Mouse (Mus musculus): Measurements from ENCODE around the gene Zfp568. TPM values are rescaled to one million over a fixed set of nuclear protein-coding genes. Genes with fewer than 3 reads are reported as not detected.

Zfp568 gene
- polyA plus RNA-seq, 1 experiment = 4.4 TPM

DNA sequence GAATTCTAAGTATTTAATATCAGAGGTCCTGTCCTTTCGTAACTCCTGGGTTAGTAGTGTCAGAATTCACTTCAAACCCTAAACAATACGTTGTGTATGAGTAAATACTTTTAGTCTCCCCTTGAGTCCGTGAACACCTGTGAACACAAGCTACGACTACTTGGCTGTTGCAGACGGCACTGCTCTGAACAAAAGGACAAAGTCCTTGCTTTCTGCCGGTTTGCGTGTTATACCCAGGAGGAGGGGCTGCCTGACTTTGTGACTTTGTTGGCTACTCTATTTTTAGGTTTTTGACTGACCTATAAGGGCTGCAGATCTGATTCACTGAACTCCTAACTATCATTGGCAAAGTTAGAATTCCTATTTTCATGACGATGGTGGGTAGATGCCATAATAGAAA, 2.3 kb downstream of the Zfp568 start:
- DNase-seq = no peak
- H3K4me3 ChIP-seq (ENCODE audit: control insufficient read depth, insufficient read depth, low read length) = no peak overlapping the region
- no peaks in the 10 kb centered on the region for H3K27me3 ChIP-seq (ENCODE audit: control insufficient read depth, insufficient read depth, low read length)
- WGBS = 95% methylated on average over 8 of the region's 8 CpGs
- no peak for TF ChIP-seq CTCF (IDR thresholded peaks at IDR 0.05; ENCODE audit: borderline replicate concordance, control insufficient read depth, extremely low read depth, insufficient read depth, low read length, poor library complexity)
- no peak for TF ChIP-seq POLR2A (IDR thresholded peaks at IDR 0.05; ENCODE audit: control insufficient read depth, extremely low read depth, insufficient read depth, low read length, poor library complexity)
- H3K36me3 ChIP-seq (ENCODE audit: control insufficient read depth, insufficient read depth, low read length) = no peaks in the 10 kb centered on the region
- H3K4me1 ChIP-seq (replicated peaks; ENCODE audit: control insufficient read depth, insufficient read depth, low read length) = peaks cover 7% of the 10 kb centered on the region; the same call in 1 of the 2 replicates
- no peak overlapping the region for H3K27ac ChIP-seq (ENCODE audit: control insufficient read depth, insufficient read depth, low read length)

DNA sequence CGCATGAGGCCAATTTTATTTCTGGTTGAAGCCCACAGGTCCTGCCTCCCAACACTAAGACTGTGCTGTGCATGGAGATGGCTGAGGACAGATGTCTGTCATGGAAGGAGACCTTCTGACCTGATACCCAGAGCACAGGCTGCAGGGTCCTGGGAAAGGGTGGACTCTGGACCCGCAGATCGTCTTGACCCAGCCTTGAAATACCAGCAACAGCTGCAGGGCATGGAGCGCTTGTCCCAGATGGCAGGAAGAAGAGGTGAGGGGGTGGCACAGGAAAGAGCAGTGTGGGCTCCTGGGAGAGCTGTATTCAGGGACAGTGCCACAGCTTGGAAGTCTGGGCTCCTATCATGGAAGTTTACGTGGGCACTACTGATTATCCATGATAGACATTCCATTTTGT, 3.8 kb downstream of the Zfp568 start:
- Histone ChIP-seq H3K4me1 (replicated peaks; ENCODE audit: control insufficient read depth, insufficient read depth, low read length) (peaks cover 7% of the 10 kb centered on the region; the same call in 1 of the 2 replicates), H3K27me3 (ENCODE audit: control insufficient read depth, insufficient read depth, low read length) (no peaks in the 10 kb centered on the region), H3K36me3 (ENCODE audit: control insufficient read depth, insufficient read depth, low read length) (no peaks in the 10 kb centered on the region), H3K4me3 (ENCODE audit: control insufficient read depth, insufficient read depth, low read length) (no peak overlapping the region), H3K27ac (ENCODE audit: control insufficient read depth, insufficient read depth, low read length) (no peak overlapping the region)
- TF ChIP-seq CTCF (IDR thresholded peaks at IDR 0.05; ENCODE audit: borderline replicate concordance, control insufficient read depth, extremely low read depth, insufficient read depth, low read length, poor library complexity) = no peak
- no peak for TF ChIP-seq POLR2A (IDR thresholded peaks at IDR 0.05; ENCODE audit: control insufficient read depth, extremely low read depth, insufficient read depth, low read length, poor library complexity)
- WGBS = 96% methylated on average over 5 of the region's 5 CpGs
- DNase-seq = no peak

DNA sequence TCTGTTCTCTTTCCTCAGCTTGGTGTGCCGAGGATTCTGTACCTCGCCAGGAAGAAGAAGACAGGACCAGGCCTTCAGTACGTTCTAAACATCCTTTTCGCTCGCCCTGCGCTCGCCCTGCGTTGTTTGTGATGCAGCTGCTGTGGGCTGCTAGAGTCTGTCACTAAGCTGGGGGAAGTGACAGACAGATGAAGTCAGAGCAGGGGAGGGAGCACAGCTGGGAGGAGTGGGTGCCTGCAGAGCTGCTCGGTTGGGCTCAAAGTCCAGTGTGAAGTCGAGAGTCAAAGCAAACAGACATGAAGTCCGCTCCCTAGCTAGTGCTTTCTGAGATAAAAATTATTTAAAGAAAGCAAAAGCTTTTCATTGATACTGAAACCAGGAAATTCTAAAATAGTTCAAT, 5.3 kb downstream of the Zfp568 start:
- TF ChIP-seq CTCF (IDR thresholded peaks at IDR 0.05; ENCODE audit: borderline replicate concordance, control insufficient read depth, extremely low read depth, insufficient read depth, low read length, poor library complexity) (no peak), POLR2A (IDR thresholded peaks at IDR 0.05; ENCODE audit: control insufficient read depth, extremely low read depth, insufficient read depth, low read length, poor library complexity) (no peak)
- no peak for DNase-seq
- 95% methylated on average over 11 of the region's 11 CpGs for WGBS
- H3K4me3 ChIP-seq (ENCODE audit: control insufficient read depth, insufficient read depth, low read length) = no peak overlapping the region
- H3K27ac ChIP-seq (ENCODE audit: control insufficient read depth, insufficient read depth, low read length) = no peak overlapping the region
- no peaks in the 10 kb centered on the region for H3K27me3 ChIP-seq (ENCODE audit: control insufficient read depth, insufficient read depth, low read length)
- H3K4me1 ChIP-seq (replicated peaks; ENCODE audit: control insufficient read depth, insufficient read depth, low read length) = no peaks in the 10 kb centered on the region
- H3K36me3 ChIP-seq (ENCODE audit: control insufficient read depth, insufficient read depth, low read length) = no peaks in the 10 kb centered on the region

DNA sequence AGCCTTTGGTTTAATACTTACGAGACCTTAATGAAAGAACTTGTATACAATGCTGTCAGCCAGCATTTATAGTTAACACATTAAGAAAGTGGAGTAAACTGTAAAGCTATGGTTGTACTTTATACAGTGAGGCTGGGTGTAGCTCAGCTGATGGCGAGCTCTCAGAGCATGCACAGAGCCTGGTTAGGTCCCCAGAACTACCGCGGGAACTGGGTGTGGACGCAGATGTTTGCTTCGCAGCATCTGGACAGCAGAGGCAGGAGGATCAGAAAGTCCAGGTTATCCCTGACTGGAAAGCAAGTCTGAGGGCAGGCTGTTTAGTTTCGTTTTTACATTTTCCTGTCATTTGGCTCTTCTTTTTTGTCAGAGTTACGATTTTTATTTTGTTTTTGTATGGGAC, 8.9 kb downstream of the Zfp568 start:
- no peak for DNase-seq
- Histone ChIP-seq H3K27me3 (ENCODE audit: control insufficient read depth, insufficient read depth, low read length) (no peaks in the 10 kb centered on the region), H3K27ac (ENCODE audit: control insufficient read depth, insufficient read depth, low read length) (no peak overlapping the region), H3K4me3 (ENCODE audit: control insufficient read depth, insufficient read depth, low read length) (no peak overlapping the region), H3K4me1 (replicated peaks; ENCODE audit: control insufficient read depth, insufficient read depth, low read length) (no peaks in the 10 kb centered on the region), H3K36me3 (ENCODE audit: control insufficient read depth, insufficient read depth, low read length) (no peaks in the 10 kb centered on the region)
- TF ChIP-seq CTCF (IDR thresholded peaks at IDR 0.05; ENCODE audit: borderline replicate concordance, control insufficient read depth, extremely low read depth, insufficient read depth, low read length, poor library complexity) (no peak), POLR2A (IDR thresholded peaks at IDR 0.05; ENCODE audit: control insufficient read depth, extremely low read depth, insufficient read depth, low read length, poor library complexity) (no peak)
- 97% methylated on average over 8 of the region's 8 CpGs for WGBS

DNA sequence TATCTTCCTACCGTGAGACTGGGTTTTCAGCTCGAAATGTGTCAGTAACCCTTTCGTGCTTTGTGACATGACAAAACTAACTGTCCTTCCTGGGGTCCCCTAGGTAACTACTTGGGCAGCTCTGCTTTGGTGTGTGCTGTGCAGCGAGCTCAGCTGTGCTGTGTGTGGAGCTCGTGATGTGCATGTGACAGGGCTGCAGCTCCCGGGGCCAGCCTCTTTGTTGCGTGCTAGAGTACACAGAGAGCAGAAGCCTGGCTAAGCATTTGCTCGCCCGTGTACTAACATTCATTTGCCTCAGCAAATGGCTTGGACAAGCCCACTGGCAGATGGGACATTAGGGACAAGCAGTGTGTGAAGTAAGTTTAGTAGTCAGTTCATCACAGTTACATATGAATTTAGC, 9.6 kb downstream of the Zfp568 start:
- Histone ChIP-seq H3K4me3 (ENCODE audit: control insufficient read depth, insufficient read depth, low read length) (no peak overlapping the region), H3K27me3 (ENCODE audit: control insufficient read depth, insufficient read depth, low read length) (no peaks in the 10 kb centered on the region), H3K27ac (ENCODE audit: control insufficient read depth, insufficient read depth, low read length) (no peak overlapping the region), H3K36me3 (ENCODE audit: control insufficient read depth, insufficient read depth, low read length) (no peaks in the 10 kb centered on the region), H3K4me1 (replicated peaks; ENCODE audit: control insufficient read depth, insufficient read depth, low read length) (no peaks in the 10 kb centered on the region)
- TF ChIP-seq CTCF (IDR thresholded peaks at IDR 0.05; ENCODE audit: borderline replicate concordance, control insufficient read depth, extremely low read depth, insufficient read depth, low read length, poor library complexity) (no peak), POLR2A (IDR thresholded peaks at IDR 0.05; ENCODE audit: control insufficient read depth, extremely low read depth, insufficient read depth, low read length, poor library complexity) (no peak)
- WGBS = 97% methylated on average over 9 of the region's 9 CpGs
- DNase-seq = no peak

DNA sequence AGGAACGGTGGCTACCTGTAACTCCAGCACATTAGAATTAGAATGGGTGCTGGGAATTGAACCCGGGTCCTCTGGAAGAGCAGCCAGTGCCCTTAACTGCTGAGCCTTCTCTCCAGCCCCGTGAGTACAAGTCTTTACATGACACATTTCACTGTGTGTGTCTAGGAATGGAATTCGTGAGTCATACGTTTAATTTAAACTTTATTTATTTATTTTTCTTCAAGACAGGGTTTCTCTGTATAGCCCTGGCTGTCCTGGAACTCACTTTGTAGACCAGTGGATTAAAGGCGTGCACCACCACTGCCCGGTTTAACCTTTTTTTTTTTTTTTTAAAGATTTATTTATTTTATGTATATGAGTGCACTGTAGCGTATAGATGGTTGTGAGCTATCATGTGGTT, 11.4 kb downstream of the Zfp568 start:
- WGBS = 96% methylated on average over 8 of the region's 8 CpGs
- no peak for DNase-seq
- Histone ChIP-seq H3K27me3 (ENCODE audit: control insufficient read depth, insufficient read depth, low read length) (no peaks in the 10 kb centered on the region), H3K4me1 (replicated peaks; ENCODE audit: control insufficient read depth, insufficient read depth, low read length) (no peaks in the 10 kb centered on the region), H3K4me3 (ENCODE audit: control insufficient read depth, insufficient read depth, low read length) (no peak overlapping the region), H3K27ac (ENCODE audit: control insufficient read depth, insufficient read depth, low read length) (no peak overlapping the region), H3K36me3 (ENCODE audit: control insufficient read depth, insufficient read depth, low read length) (peaks cover 6% of the 10 kb centered on the region; the same call in 1 of the 2 replicates)
- TF ChIP-seq POLR2A (IDR thresholded peaks at IDR 0.05; ENCODE audit: control insufficient read depth, extremely low read depth, insufficient read depth, low read length, poor library complexity) (no peak), CTCF (IDR thresholded peaks at IDR 0.05; ENCODE audit: borderline replicate concordance, control insufficient read depth, extremely low read depth, insufficient read depth, low read length, poor library complexity) (no peak)

DNA sequence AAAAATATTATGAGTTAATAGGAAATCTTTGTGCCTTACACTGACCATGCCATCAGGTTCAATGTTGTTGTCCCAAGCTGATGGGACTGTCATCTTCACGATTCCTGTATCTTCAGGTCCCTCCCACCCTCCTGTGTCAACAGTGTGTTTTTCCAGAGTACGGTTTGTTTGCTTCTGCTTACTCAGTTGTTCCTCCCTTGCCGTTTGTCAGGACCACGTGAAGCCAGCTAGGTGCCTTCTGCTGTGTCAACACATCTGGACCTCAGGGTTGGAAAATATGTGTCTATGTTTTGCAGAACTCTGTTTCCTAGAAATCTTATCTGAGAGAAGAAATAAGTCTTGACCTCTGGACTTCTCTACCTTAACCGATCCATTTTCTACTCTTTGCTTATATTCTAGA, 16.8 kb downstream of the Zfp568 start:
- Histone ChIP-seq H3K36me3 (ENCODE audit: control insufficient read depth, insufficient read depth, low read length) (peaks cover 6% of the 10 kb centered on the region; the same call in 1 of the 2 replicates), H3K27ac (ENCODE audit: control insufficient read depth, insufficient read depth, low read length) (no peak overlapping the region), H3K4me3 (ENCODE audit: control insufficient read depth, insufficient read depth, low read length) (no peak overlapping the region), H3K27me3 (ENCODE audit: control insufficient read depth, insufficient read depth, low read length) (no peaks in the 10 kb centered on the region), H3K4me1 (replicated peaks; ENCODE audit: control insufficient read depth, insufficient read depth, low read length) (no peaks in the 10 kb centered on the region)
- DNase-seq = no peak
- TF ChIP-seq POLR2A (IDR thresholded peaks at IDR 0.05; ENCODE audit: control insufficient read depth, extremely low read depth, insufficient read depth, low read length, poor library complexity) = no peak
- no peak for TF ChIP-seq CTCF (IDR thresholded peaks at IDR 0.05; ENCODE audit: borderline replicate concordance, control insufficient read depth, extremely low read depth, insufficient read depth, low read length, poor library complexity)
- 96% methylated on average over 5 of the region's 5 CpGs for WGBS

Data from thymus, adult 2 months (tissue).